8 mouse cellular contexts compared by ENCODE assay signal in genomic region chr5:122421271-122422068, GRCm38 (mm10). TPM values are rescaled to one million over a fixed set of nuclear protein-coding genes. Genes with fewer than 3 reads are reported as not detected.
DNase-seq lines count a peak whose midpoint lies in the region; ATAC-seq and TF ChIP-seq lines count a peak whose summit lies in the region.

Gene Anapc7 (plus strand): TSS chr5:122421693.

- TF ChIP-seq POLR2A in embryonic fibroblast, embryonic 13.5 days (IDR thresholded peaks at IDR 0.05; ENCODE audit: low read depth, low read length) = no peak
- no peak for TF ChIP-seq POLR2A in myocyte (IDR thresholded peaks at IDR 0.05; ENCODE audit: insufficient read length, low read depth)

- H3K27ac ChIP-seq in embryonic fibroblast, embryonic 13.5 days (ENCODE audit: insufficient read depth, low read length) = peak within 1 kb of the TSS; percentile 89

- peak; percentile 56 for ATAC-seq in CD4-positive, CD25-positive, alpha-beta regulatory T cell, adult 4 months

- no peak for TF ChIP-seq CTCF in embryonic fibroblast, embryonic 13.5 days (IDR thresholded peaks at IDR 0.05; ENCODE audit: borderline replicate concordance, insufficient read depth, low read length)

- H3K36me3 ChIP-seq in myocyte (ENCODE audit: control insufficient read depth, insufficient read depth) = no peaks in the 10 kb centered on the region

- H3K4me1 ChIP-seq in embryonic fibroblast, embryonic 13.5 days (ENCODE audit: control insufficient read depth, insufficient read depth, low read length) = no peaks in the 10 kb centered on the region; the same call in 1 of the 2 replicates

- H3ac ChIP-seq in myocyte (ENCODE audit: control insufficient read depth, insufficient read length) = peak within 1 kb of the TSS; percentile 90

- peaks cover 42% of the 10 kb centered on the region for H3K79me2 ChIP-seq in myocyte (ENCODE audit: control insufficient read depth, insufficient read depth)

- H3K4me2 ChIP-seq in myocyte (ENCODE audit: low read depth) = peak within 1 kb of the TSS; percentile 99

- peak within 1 kb of the TSS; percentile 87 for H3K4me3 ChIP-seq in embryonic fibroblast, embryonic 13.5 days (ENCODE audit: insufficient read depth, low read length)
- peak within 1 kb of the TSS; percentile 84 for H3K4me3 ChIP-seq in myocyte

- no peaks in the 10 kb centered on the region for H3K27me3 ChIP-seq in myocyte (ENCODE audit: control insufficient read depth, insufficient read depth, insufficient read length)

- DNase-seq in embryo, embryonic 10.5 days (ENCODE audit: low spot score) = peak; percentile 7
- DNase-seq in embryo, embryonic 11 days = no peak
- no peak for DNase-seq in heart, postnatal 10 days
- DNase-seq in left cerebral cortex, postnatal 25 days (ENCODE audit: low spot score in 2 of 2) = no peak
- DNase-seq in urinary bladder, postnatal 14 days (ENCODE audit: low spot score) = no peak

- intact Hi-C loops in heart, postnatal 10 days (cut with DNase I) = loop anchor here (5.0 kb wide), 2 partner anchors 206 to 306 kb away; no protein-coding TSS in a partner anchor
- intact Hi-C loops in left cerebral cortex, postnatal 25 days (cut with DNase I) = loop anchor here (2.0 to 5.0 kb wide), 2 partner anchors 205 to 306 kb away; no protein-coding TSS in a partner anchor

TF ChIP-seq in myocyte, 11 proteins besides CTCF, POLR2A, EP300 and RAD21:
- TF ChIP-seq E2F4 (IDR thresholded peaks at IDR 0.05; ENCODE audit: insufficient read depth) (no peak), REST (IDR thresholded peaks at IDR 0.05; ENCODE audit: insufficient read depth, insufficient read length) (no peak), SRF (IDR thresholded peaks at IDR 0.05; ENCODE audit: control insufficient read depth, insufficient read length, low read depth) (no peak), MYOD1 (IDR thresholded peaks at IDR 0.05; ENCODE audit: control insufficient read depth in 1 of 3, insufficient read length in 2 of 3, low read depth in 2 of 3) (no peak), TCF12 (IDR thresholded peaks at IDR 0.05; ENCODE audit: insufficient read depth, poor library complexity, severe bottlenecking) (no peak), MYOG (IDR thresholded peaks at IDR 0.05; ENCODE audit: control insufficient read depth in 1 of 3, insufficient read depth in 1 of 3, insufficient read length in 2 of 3, low read depth in 2 of 3) (no peak), TCF3 (IDR thresholded peaks at IDR 0.05; ENCODE audit: insufficient read length, low read depth) (no peak), CEBPB (IDR thresholded peaks at IDR 0.05; ENCODE audit: insufficient read depth, poor library complexity, severe bottlenecking) (no peak), USF1 (IDR thresholded peaks at IDR 0.05; ENCODE audit: low read depth) (no peak), MAX (IDR thresholded peaks at IDR 0.05; ENCODE audit: low read depth) (no peak), POLR2AphosphoS2 (IDR thresholded peaks at IDR 0.05; ENCODE audit: insufficient read length, low read depth) (no peak)

RNA-seq across cellular contexts. Expression of gene Anapc7, which starts in this region (rescaled TPM):
- polyA plus RNA-seq in CD4-positive, CD25-positive, alpha-beta regulatory T cell, adult 4 months (2017; shearing (Covaris generic)) = 10 to 100 TPM; 17.7 to 22.8 TPM
- 31.9 and 35.5 TPM in 2 replicates for polyA plus RNA-seq in embryonic fibroblast, embryonic 13.5 days (2011; ENCODE audit: insufficient read length, low read depth, missing spikeins)
- 10 to 100 TPM; 44.4 to 44.5 TPM for total RNA-seq in heart, postnatal 10 days (2021)
- 10 to 100 TPM; 27.8 to 28.1 TPM for total RNA-seq in left cerebral cortex, postnatal 25 days (2021)
- polyA plus RNA-seq in myocyte (2012; fragmentation: generic; extraction: Trizol) = 62.7 TPM
